Mouse (Mus musculus): ENCODE measurements around the gene Gpr12. TPM values are rescaled to one million over a fixed set of nuclear protein-coding genes. Genes with fewer than 3 reads are reported as not detected.
"Not testable (repeated sequence)": the region's sequence is repeated elsewhere in the genome, so short reads cannot be mapped to it uniquely, and the experiment has no call there.

Gpr12 gene
- total and polyA plus RNA-seq, 3 experiments, result not detected

DNA sequence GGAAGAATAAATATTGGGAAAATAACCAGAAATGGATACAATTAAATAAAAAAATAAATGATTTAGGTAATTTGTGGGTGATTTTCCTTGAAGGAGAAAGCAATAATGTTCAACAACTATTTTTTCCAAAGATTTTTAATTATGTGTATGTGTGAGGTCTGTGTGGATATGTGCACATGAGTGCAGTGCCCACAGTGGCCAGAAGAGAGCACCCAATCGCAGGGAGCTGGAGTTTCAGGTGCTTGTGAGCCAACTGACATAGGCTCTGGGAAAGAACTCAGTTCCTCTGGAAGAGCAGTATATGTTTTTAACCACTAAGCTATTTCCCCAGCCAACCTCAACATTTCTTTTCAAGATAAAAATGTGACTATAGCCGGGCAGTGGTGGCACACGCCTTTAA is 8.4 kb downstream of the Gpr12 start:
- Histone ChIP-seq H3K4me3 (ENCODE audit: control insufficient read depth in 1 of 2, insufficient read depth in 1 of 2, low read depth in 2 of 2, low read length in 2 of 2) (no peak overlapping the region), H3K36me3 (ENCODE audit: control insufficient read depth in 1 of 2, insufficient read depth in 2 of 2, low read length in 2 of 2) (no peaks in the 10 kb centered on the region), H3K4me1 (ENCODE audit: control insufficient read depth in 1 of 2, insufficient read depth in 2 of 2, low read length in 2 of 2) (no peaks in the 10 kb centered on the region), H3K9me3 (replicated peaks; ENCODE audit: insufficient read depth, low read length) (no peaks in the 10 kb centered on the region), H3K9ac (ENCODE audit: control insufficient read depth, low read depth, low read length, poor library complexity, severe bottlenecking) (no peak overlapping the region), H3K27me3 (ENCODE audit: control insufficient read depth in 1 of 2, insufficient read depth in 2 of 2, low read length in 2 of 2) (no peaks in the 10 kb centered on the region), H3K27ac (ENCODE audit: control insufficient read depth, low read depth, low read length) (no peak overlapping the region), H3K79me2 (ENCODE audit: control insufficient read depth, insufficient read depth, low read length, poor library complexity) (no peaks in the 10 kb centered on the region)
- TF ChIP-seq CHD1 (IDR thresholded peaks at IDR 0.05; ENCODE audit: low read depth, low read length) (no peak), GATA1 (IDR thresholded peaks at IDR 0.05; ENCODE audit: low read depth, low read length) (no peak), CTCF (IDR thresholded peaks at IDR 0.05 in 2 of 3, conservative IDR thresholded peaks at IDR 0.05 in 1 of 3; ENCODE audit: control insufficient read depth in 1 of 3, insufficient read depth in 1 of 3, low read depth in 2 of 3, low read length in 3 of 3, poor library complexity in 1 of 3, severe bottlenecking in 1 of 3) (peak; percentile 49 to 65 (median 58)), RAD21 (IDR thresholded peaks at IDR 0.05; ENCODE audit: low read depth, low read length) (peak; percentile 6), HCFC1 (IDR thresholded peaks at IDR 0.05; ENCODE audit: low read depth, low read length) (no peak), ZKSCAN1 (IDR thresholded peaks at IDR 0.05; ENCODE audit: low read depth, low read length) (no peak), SMC3 (IDR thresholded peaks at IDR 0.05; ENCODE audit: low read depth, low read length) (0 out of 2 replicates have a peak, but pooled peaks have one; percentile 17), POLR2A (IDR thresholded peaks at IDR 0.05; ENCODE audit: control insufficient read depth in 1 of 2, insufficient read depth in 1 of 2, low read depth in 1 of 2, low read length in 2 of 2, poor library complexity in 1 of 2) (no peak)
- peak; percentile 35 for DNase-seq (ENCODE audit: low read depth, low spot score)

DNA sequence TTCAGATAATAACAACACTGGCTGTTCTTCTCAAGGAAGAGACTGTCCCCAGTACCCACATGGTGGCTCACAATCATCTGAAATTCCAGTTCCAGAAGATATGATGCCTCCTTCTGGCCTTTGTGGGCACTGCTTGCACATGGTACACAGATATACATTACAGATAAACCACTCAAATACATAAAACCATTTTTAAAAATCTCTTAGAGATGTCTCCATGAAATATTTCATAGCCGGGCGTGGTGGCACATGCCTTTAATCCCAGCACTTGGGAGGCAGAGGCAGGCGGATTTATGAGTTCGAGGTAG is 12.3 kb downstream of the Gpr12 start:
- H3K4me1 ChIP-seq (ENCODE audit: control insufficient read depth in 1 of 2, insufficient read depth in 2 of 2, low read length in 2 of 2); H3K27ac ChIP-seq (ENCODE audit: control insufficient read depth, low read depth, low read length); H3K27me3 ChIP-seq (ENCODE audit: control insufficient read depth in 1 of 2, insufficient read depth in 2 of 2, low read length in 2 of 2); H3K9me3 ChIP-seq (replicated peaks; ENCODE audit: insufficient read depth, low read length); H3K36me3 ChIP-seq (ENCODE audit: control insufficient read depth in 1 of 2, insufficient read depth in 2 of 2, low read length in 2 of 2); H3K79me2 ChIP-seq (ENCODE audit: control insufficient read depth, insufficient read depth, low read length, poor library complexity); DNase-seq (ENCODE audit: low read depth, low spot score); H3K9ac ChIP-seq (ENCODE audit: control insufficient read depth, low read depth, low read length, poor library complexity, severe bottlenecking); H3K4me3 ChIP-seq (ENCODE audit: control insufficient read depth in 1 of 2, insufficient read depth in 1 of 2, low read depth in 2 of 2, low read length in 2 of 2): not testable (repeated sequence)

DNA sequence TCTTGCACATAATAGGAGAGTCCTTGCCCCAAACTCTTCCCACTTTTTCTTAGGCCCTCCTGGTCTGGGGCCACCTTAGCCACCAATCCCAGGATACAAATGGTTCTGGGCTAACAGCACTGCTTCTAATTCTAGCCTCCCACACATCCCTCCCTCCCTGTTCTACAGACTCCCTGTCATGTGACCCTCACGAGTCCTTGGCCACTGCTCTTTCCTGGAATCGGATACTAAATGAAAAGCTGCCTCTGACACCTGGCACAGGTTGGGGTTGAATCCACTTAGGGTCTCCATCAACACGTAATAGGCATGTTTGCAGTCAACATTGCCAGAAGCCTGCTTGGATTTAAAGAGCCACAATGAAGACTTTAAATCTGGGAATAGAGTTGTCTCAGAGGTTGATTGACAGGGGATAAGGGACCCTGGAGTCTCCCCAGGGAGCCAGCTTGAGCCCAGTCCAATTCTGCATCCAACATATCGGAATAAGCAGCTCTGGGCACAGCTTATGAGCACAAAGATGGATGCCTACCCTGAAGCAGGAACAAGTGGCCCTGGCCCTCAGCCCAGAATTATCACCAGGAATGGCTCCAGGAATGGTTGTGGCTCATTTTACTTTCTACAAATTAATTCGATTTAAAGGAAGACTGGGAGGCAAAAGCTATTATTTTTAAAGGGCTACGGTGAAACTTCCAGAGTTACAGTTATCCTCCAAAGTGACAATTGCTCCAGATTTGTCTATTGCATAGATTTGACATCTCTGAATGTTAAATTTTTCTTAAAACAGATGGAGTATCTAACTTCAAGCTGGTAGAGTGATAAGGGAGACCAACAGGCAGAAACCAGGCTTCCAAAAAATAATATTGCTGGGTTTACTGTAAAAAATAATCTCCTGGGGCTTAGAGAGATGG is 13.0 kb downstream of the Gpr12 start:
- not testable (repeated sequence) for H3K27me3 ChIP-seq (ENCODE audit: control insufficient read depth in 1 of 2, insufficient read depth in 2 of 2, low read length in 2 of 2); H3K4me3 ChIP-seq (ENCODE audit: control insufficient read depth in 1 of 2, insufficient read depth in 1 of 2, low read depth in 2 of 2, low read length in 2 of 2); H3K36me3 ChIP-seq (ENCODE audit: control insufficient read depth in 1 of 2, insufficient read depth in 2 of 2, low read length in 2 of 2); H3K9ac ChIP-seq (ENCODE audit: control insufficient read depth, low read depth, low read length, poor library complexity, severe bottlenecking); H3K79me2 ChIP-seq (ENCODE audit: control insufficient read depth, insufficient read depth, low read length, poor library complexity); H3K27ac ChIP-seq (ENCODE audit: control insufficient read depth, low read depth, low read length); H3K9me3 ChIP-seq (replicated peaks; ENCODE audit: insufficient read depth, low read length); DNase-seq (ENCODE audit: low read depth, low spot score); H3K4me1 ChIP-seq (ENCODE audit: control insufficient read depth in 1 of 2, insufficient read depth in 2 of 2, low read length in 2 of 2)

DNA sequence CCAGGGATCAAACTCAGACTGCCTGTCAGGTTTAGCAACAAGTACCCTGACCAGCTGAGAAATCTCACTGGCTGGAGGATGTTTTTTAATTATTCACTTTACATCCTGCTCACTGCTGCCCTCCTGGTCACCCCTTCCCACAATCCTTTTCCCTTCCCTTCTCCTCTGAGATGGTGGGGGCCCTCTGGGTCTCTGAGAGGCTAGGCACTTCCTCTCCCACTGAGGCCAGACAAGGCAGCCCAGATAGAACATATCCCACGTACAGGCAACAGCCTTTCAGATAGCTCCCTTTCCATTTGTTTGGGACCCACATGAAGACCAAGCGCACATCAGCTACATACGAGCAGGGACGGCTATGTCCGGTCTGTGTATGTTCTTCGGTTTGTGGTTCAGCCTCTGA is 14.9 kb downstream of the Gpr12 start:
- H3K27me3 ChIP-seq (ENCODE audit: control insufficient read depth in 1 of 2, insufficient read depth in 2 of 2, low read length in 2 of 2); H3K4me3 ChIP-seq (ENCODE audit: control insufficient read depth in 1 of 2, insufficient read depth in 1 of 2, low read depth in 2 of 2, low read length in 2 of 2); H3K27ac ChIP-seq (ENCODE audit: control insufficient read depth, low read depth, low read length); H3K79me2 ChIP-seq (ENCODE audit: control insufficient read depth, insufficient read depth, low read length, poor library complexity); H3K9ac ChIP-seq (ENCODE audit: control insufficient read depth, low read depth, low read length, poor library complexity, severe bottlenecking); DNase-seq (ENCODE audit: low read depth, low spot score); H3K4me1 ChIP-seq (ENCODE audit: control insufficient read depth in 1 of 2, insufficient read depth in 2 of 2, low read length in 2 of 2); H3K36me3 ChIP-seq (ENCODE audit: control insufficient read depth in 1 of 2, insufficient read depth in 2 of 2, low read length in 2 of 2); H3K9me3 ChIP-seq (replicated peaks; ENCODE audit: insufficient read depth, low read length): not testable (repeated sequence)
